Mouse (Mus musculus) olfactory bulb, adult 2 months (tissue): Measurements from ENCODE around the gene Clstn1.

Experiments used
- CTCF ChIP-seq: fragments of 200-500 bp; IDR thresholded peaks from 2 replicates; pipeline ENCODE4 v1.5.1; 2012; ENCODE audit warnings: low read depth, mild to moderate bottlenecking, low read length, moderate library complexity; ENCODE audit not compliant: insufficient read depth
- POLR2A ChIP-seq: fragments of 200-500 bp; IDR thresholded peaks from 2 replicates; pipeline ENCODE4 v1.6.1; 2012; ENCODE audit warnings: mild to moderate bottlenecking, low read depth, low read length, moderate library complexity; ENCODE audit not compliant: insufficient read depth

DNA sequence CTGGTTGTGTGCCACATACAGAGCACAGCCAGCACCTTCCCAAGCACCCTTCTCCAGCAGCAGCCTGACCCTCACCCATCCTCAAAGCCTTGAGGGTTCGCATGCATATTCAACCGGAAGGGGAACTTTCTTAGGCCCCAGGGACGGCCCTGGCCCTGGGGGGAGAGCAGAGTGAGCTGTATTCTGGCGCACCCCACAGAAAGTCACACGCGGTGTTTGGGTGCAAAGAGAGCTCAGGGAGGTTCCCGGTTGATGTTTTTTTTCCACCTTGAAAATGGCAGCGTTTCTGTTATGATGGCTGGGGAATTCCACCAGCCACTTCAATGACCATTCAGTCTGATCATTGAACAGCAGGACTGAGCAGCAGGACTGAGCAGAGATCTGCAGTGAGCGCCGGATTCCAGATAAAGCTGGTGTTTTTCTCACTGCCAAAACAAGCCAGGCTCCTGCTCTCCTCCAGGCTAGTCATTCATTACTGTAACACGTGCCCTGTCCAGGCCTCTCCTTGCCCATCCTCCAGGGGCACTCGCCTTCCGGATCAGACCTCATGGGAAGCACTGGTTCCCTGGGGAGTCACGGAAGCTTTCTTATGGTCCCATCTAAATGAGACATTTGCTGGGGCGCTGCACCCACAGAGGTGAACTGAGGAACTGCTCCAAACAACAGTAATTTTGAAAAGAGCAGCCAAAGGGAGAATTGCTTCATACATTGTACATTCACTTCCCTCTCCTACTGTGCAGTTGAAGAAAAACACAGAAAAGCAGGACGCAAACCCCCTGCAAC, 110.1 kb downstream of the Clstn1 start:
- TF ChIP-seq CTCF (no peak), POLR2A (no peak)
